Mouse (Mus musculus): ENCODE measurements around the gene Abcc4. TPM values are rescaled to one million over a fixed set of nuclear protein-coding genes. Genes with fewer than 3 reads are reported as not detected.

Gene Abcc4
- polyA plus RNA-seq, 1 experiment = 0.96 TPM

GRCm38 (mm10) chr14:118667499-118667898, 38.5 kb downstream of the Abcc4 start:
- no peak for TF ChIP-seq CTCF (IDR thresholded peaks at IDR 0.05; ENCODE audit: control insufficient read depth, insufficient read depth, insufficient replicate concordance, low read depth, low read length)
- no peak for TF ChIP-seq POLR2A (IDR thresholded peaks at IDR 0.05; ENCODE audit: control insufficient read depth, low read depth, low read length)
- Histone ChIP-seq H3K4me3 (ENCODE audit: control insufficient read depth, low read depth, low read length) (no peak overlapping the region), H3K27me3 (ENCODE audit: control insufficient read depth, insufficient read depth, low read length) (no peaks in the 10 kb centered on the region), H3K27ac (ENCODE audit: control insufficient read depth, insufficient read depth, low read depth, low read length) (no peak overlapping the region), H3K36me3 (ENCODE audit: control insufficient read depth, insufficient read depth, low read length) (no peaks in the 10 kb centered on the region), H3K4me1 (ENCODE audit: control insufficient read depth, insufficient read depth, low read length) (no peaks in the 10 kb centered on the region)

- H3K27me3 ChIP-seq (ENCODE audit: control insufficient read depth, insufficient read depth, low read length) = no peaks in the 10 kb centered on the region
- no peaks in the 10 kb centered on the region for H3K4me1 ChIP-seq (ENCODE audit: control insufficient read depth, insufficient read depth, low read length)
- no peak overlapping the region for H3K4me3 ChIP-seq (ENCODE audit: control insufficient read depth, low read depth, low read length)
- H3K27ac ChIP-seq (ENCODE audit: control insufficient read depth, insufficient read depth, low read depth, low read length) = no peak overlapping the region
- no peaks in the 10 kb centered on the region for H3K36me3 ChIP-seq (ENCODE audit: control insufficient read depth, insufficient read depth, low read length)
- no peak for TF ChIP-seq POLR2A (IDR thresholded peaks at IDR 0.05; ENCODE audit: control insufficient read depth, low read depth, low read length)
- TF ChIP-seq CTCF (IDR thresholded peaks at IDR 0.05; ENCODE audit: control insufficient read depth, insufficient read depth, insufficient replicate concordance, low read depth, low read length) = no peak
These were observed 41.4 kb downstream of the Abcc4 start for GRCm38 (mm10) chr14:118664661-118665060.

- Histone ChIP-seq H3K27me3 (ENCODE audit: control insufficient read depth, insufficient read depth, low read length) (no peaks in the 10 kb centered on the region), H3K4me1 (ENCODE audit: control insufficient read depth, insufficient read depth, low read length) (no peaks in the 10 kb centered on the region), H3K4me3 (ENCODE audit: control insufficient read depth, low read depth, low read length) (no peak overlapping the region), H3K27ac (ENCODE audit: control insufficient read depth, insufficient read depth, low read depth, low read length) (no peak overlapping the region), H3K36me3 (ENCODE audit: control insufficient read depth, insufficient read depth, low read length) (no peaks in the 10 kb centered on the region)
- TF ChIP-seq CTCF (IDR thresholded peaks at IDR 0.05; ENCODE audit: control insufficient read depth, insufficient read depth, insufficient replicate concordance, low read depth, low read length) = no peak
- no peak for TF ChIP-seq POLR2A (IDR thresholded peaks at IDR 0.05; ENCODE audit: control insufficient read depth, low read depth, low read length)
These were observed 43.3 kb downstream of the Abcc4 start for GRCm38 (mm10) chr14:118662625-118663276.

DNA sequence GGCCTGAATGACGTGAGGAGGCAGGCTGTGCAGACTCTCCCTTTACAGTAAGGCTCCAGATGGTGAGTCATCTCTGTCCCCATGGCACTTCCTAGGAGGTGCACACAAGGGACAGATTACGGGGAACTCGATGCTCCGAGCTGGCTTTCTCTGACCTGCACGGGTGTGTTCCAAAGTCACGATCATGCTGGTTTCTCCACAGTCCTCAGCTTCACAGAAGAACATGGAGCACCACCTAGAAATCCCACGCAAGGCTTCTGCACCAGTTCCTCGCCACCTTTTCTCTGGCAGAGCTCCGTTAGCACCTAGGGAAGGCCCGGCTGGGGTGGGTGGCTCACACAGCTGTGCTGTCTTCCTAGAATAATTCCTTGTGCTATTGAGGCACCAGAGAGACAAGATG, 43.9 kb downstream of the Abcc4 start:
- Histone ChIP-seq H3K27me3 (ENCODE audit: control insufficient read depth, insufficient read depth, low read length) (no peaks in the 10 kb centered on the region), H3K36me3 (ENCODE audit: control insufficient read depth, insufficient read depth, low read length) (no peaks in the 10 kb centered on the region), H3K27ac (ENCODE audit: control insufficient read depth, insufficient read depth, low read depth, low read length) (no peak overlapping the region), H3K4me3 (ENCODE audit: control insufficient read depth, low read depth, low read length) (no peak overlapping the region), H3K4me1 (ENCODE audit: control insufficient read depth, insufficient read depth, low read length) (no peaks in the 10 kb centered on the region)
- TF ChIP-seq POLR2A (IDR thresholded peaks at IDR 0.05; ENCODE audit: control insufficient read depth, low read depth, low read length) = no peak
- no peak for TF ChIP-seq CTCF (IDR thresholded peaks at IDR 0.05; ENCODE audit: control insufficient read depth, insufficient read depth, insufficient replicate concordance, low read depth, low read length)

GRCm38 (mm10) chr14:118659230-118659629, 46.8 kb downstream of the Abcc4 start:
- H3K27ac ChIP-seq (ENCODE audit: control insufficient read depth, insufficient read depth, low read depth, low read length) = no peak overlapping the region
- TF ChIP-seq POLR2A (IDR thresholded peaks at IDR 0.05; ENCODE audit: control insufficient read depth, low read depth, low read length) (no peak), CTCF (IDR thresholded peaks at IDR 0.05; ENCODE audit: control insufficient read depth, insufficient read depth, insufficient replicate concordance, low read depth, low read length) (no peak)
- no peaks in the 10 kb centered on the region for H3K36me3 ChIP-seq (ENCODE audit: control insufficient read depth, insufficient read depth, low read length)
- H3K4me1 ChIP-seq (ENCODE audit: control insufficient read depth, insufficient read depth, low read length) = no peaks in the 10 kb centered on the region
- H3K27me3 ChIP-seq (ENCODE audit: control insufficient read depth, insufficient read depth, low read length) = no peaks in the 10 kb centered on the region
- no peak overlapping the region for H3K4me3 ChIP-seq (ENCODE audit: control insufficient read depth, low read depth, low read length)

DNA sequence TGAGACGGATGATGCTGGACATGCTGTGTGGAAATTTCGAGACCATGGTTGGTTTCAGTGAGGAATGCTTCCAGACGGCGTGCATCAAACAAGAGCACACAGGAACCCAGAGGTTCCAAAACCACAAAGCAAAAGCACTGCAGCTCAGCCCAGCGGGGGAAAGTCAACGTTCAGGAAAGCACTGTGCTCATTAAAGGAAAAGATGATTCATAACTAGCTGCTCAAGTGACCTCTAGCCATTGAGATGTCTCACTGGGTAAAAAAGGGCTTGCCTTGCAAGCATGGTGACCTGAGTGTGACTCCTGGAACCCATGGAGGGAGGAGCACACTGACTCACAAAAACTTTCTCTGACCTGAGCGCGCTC, 47.7 kb downstream of the Abcc4 start:
- H3K36me3 ChIP-seq (ENCODE audit: control insufficient read depth, insufficient read depth, low read length) = no peaks in the 10 kb centered on the region
- TF ChIP-seq POLR2A (IDR thresholded peaks at IDR 0.05; ENCODE audit: control insufficient read depth, low read depth, low read length) = no peak
- TF ChIP-seq CTCF (IDR thresholded peaks at IDR 0.05; ENCODE audit: control insufficient read depth, insufficient read depth, insufficient replicate concordance, low read depth, low read length) = no peak
- H3K27me3 ChIP-seq (ENCODE audit: control insufficient read depth, insufficient read depth, low read length) = no peaks in the 10 kb centered on the region
- H3K27ac ChIP-seq (ENCODE audit: control insufficient read depth, insufficient read depth, low read depth, low read length) = no peak overlapping the region
- H3K4me1 ChIP-seq (ENCODE audit: control insufficient read depth, insufficient read depth, low read length) = no peaks in the 10 kb centered on the region
- no peak overlapping the region for H3K4me3 ChIP-seq (ENCODE audit: control insufficient read depth, low read depth, low read length)

DNA sequence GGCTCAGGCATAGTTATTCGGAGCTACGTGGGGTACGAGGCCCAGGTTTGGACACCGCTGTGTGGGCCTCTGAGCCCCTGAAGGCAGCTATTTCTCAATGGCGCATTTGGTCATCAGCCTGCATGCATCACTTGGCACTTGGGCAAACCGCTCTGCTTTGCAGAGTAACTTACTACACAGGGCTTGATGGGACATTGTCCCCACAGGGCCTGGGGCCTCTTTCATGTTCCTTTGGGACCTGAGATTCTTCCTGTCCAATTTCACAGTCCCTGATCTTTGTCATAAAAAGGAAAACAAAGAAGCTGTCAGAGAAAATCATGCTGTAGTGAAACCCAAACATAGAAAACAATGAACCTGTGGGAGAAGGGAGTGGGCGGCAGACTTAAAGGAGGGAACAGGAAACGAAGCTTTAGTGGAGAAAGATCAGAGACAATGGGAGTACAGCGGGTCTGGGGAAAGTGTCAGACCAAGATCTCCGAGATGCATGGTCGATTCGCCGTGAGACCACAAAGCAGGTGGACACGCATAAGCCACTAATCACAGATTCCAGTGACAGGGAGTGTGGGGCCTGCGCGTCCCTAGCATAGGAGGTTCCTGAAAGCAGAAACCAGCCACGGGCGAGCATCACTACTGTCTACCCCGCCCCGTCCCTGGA, 48.2 kb downstream of the Abcc4 start:
- Histone ChIP-seq H3K4me3 (ENCODE audit: control insufficient read depth, low read depth, low read length) (no peak overlapping the region), H3K36me3 (ENCODE audit: control insufficient read depth, insufficient read depth, low read length) (no peaks in the 10 kb centered on the region), H3K4me1 (ENCODE audit: control insufficient read depth, insufficient read depth, low read length) (no peaks in the 10 kb centered on the region), H3K27me3 (ENCODE audit: control insufficient read depth, insufficient read depth, low read length) (no peaks in the 10 kb centered on the region), H3K27ac (ENCODE audit: control insufficient read depth, insufficient read depth, low read depth, low read length) (no peak overlapping the region)
- TF ChIP-seq CTCF (IDR thresholded peaks at IDR 0.05; ENCODE audit: control insufficient read depth, insufficient read depth, insufficient replicate concordance, low read depth, low read length) = no peak
- no peak for TF ChIP-seq POLR2A (IDR thresholded peaks at IDR 0.05; ENCODE audit: control insufficient read depth, low read depth, low read length)

Measured in testis, adult 2 months (tissue).